Mouse (Mus musculus) layer of hippocampus, postnatal 14 days (tissue): ENCODE results near the gene Tbcb. TPM values are rescaled to one million over a fixed set of nuclear protein-coding genes. Genes with fewer than 3 reads are reported as not detected.
A peak's percentile ranks its signal among the peaks of the same experiment; 100 is the strongest.
"Not testable (repeated sequence)": the region's sequence is repeated elsewhere in the genome, so short reads cannot be mapped to it uniquely, and the experiment has no call there.

Source experiments
- DNase-seq, 2 experiments: peaks; one replicate each; pipeline ENCODE4 v3.0.0; 2021 to 2022; ENCODE audit warnings: low spot score in 2 of 2, mixed read lengths in 1 of 2
- total RNA-seq, 2 experiments: library from RNA; stranded (reverse); gene quantifications; 2 replicates each; pipeline ENCODE4 v1.2.3; 2021

The Tbcb gene
- total RNA-seq, 2 experiments from 2014 or later = 135 to 139 TPM

GRCm38 (mm10) chr7:30224206-30224605 is 7.9 kb downstream of the Tbcb start:
- DNase-seq = no peak

- no peak for DNase-seq
Measured at GRCm38 (mm10) chr7:30222205-30222604, 9.9 kb downstream of the Tbcb start.

- DNase-seq = no peak
Measured at GRCm38 (mm10) chr7:30221433-30221832, 10.6 kb downstream of the Tbcb start.

- no peak for DNase-seq
Measured at GRCm38 (mm10) chr7:30220008-30220356, 12.1 kb downstream of the Tbcb start.

- peak in 1 of 2 experiments; percentile 37 for DNase-seq
Measured at GRCm38 (mm10) chr7:30219293-30220007, 12.6 kb downstream of the Tbcb start.

GRCm38 (mm10) chr7:30217277-30217676 is 14.8 kb downstream of the Tbcb start:
- DNase-seq = no peak

GRCm38 (mm10) chr7:30216723-30217151 is 15.3 kb downstream of the Tbcb start:
- peak; percentile 50 to 78 for DNase-seq

- DNase-seq = no peak
Measured at GRCm38 (mm10) chr7:30215875-30216274, 16.2 kb downstream of the Tbcb start.

- DNase-seq = no peak
Measured at GRCm38 (mm10) chr7:30213881-30214280, 18.2 kb downstream of the Tbcb start.

GRCm38 (mm10) chr7:30211025-30211424 is 21.0 kb downstream of the Tbcb start:
- DNase-seq = no peak

- not testable (repeated sequence) for DNase-seq
Measured at GRCm38 (mm10) chr7:30206364-30206763, 25.7 kb downstream of the Tbcb start.

- DNase-seq = peak in 1 of 2 experiments; percentile 59
Measured at GRCm38 (mm10) chr7:30205383-30205782, 26.7 kb downstream of the Tbcb start.

- DNase-seq = no peak
Measured at GRCm38 (mm10) chr7:30204380-30204779, 27.7 kb downstream of the Tbcb start.

- no peak for DNase-seq
Measured at GRCm38 (mm10) chr7:30202895-30203690, 29.0 kb downstream of the Tbcb start.

- not testable (repeated sequence) for DNase-seq
Measured at GRCm38 (mm10) chr7:30200661-30201060, 31.4 kb downstream of the Tbcb start.

GRCm38 (mm10) chr7:30200200-30200599 is 31.9 kb downstream of the Tbcb start:
- DNase-seq = no peak

GRCm38 (mm10) chr7:30199498-30200139 is 32.5 kb downstream of the Tbcb start:
- no peak for DNase-seq

GRCm38 (mm10) chr7:30198481-30198971 is 33.5 kb downstream of the Tbcb start, which contains the start of gene Capns1:
Capns1 (minus strand) TSS chr7:30198811.
- peak; percentile 55 to 65 for DNase-seq

GRCm38 (mm10) chr7:30197592-30198129 is 34.4 kb downstream of the Tbcb start:
- no peak for DNase-seq

GRCm38 (mm10) chr7:30196171-30196570 is 35.9 kb downstream of the Tbcb start:
- no peak for DNase-seq

- no peak for DNase-seq
Measured at GRCm38 (mm10) chr7:30195461-30195860, 36.6 kb downstream of the Tbcb start.
